Mouse (Mus musculus) cerebellum, adult 9-11 months (tissue): ENCODE data around the gene Olfr68.
"Not testable (repeated sequence)": the region's sequence is repeated elsewhere in the genome, so short reads cannot be mapped to it uniquely, and the experiment has no call there.

Source experiments
- DNase-seq: peaks from one replicate; pipeline ENCODE4 v3.0.0; 2022

Gene Olfr68

GRCm38 (mm10) chr7:103779598-103779997 lies at the start of gene Olfr68:
TSS of gene Olfr68 (minus strand) at chr7:103779698.
- DNase-seq = no peak

- no peak for DNase-seq
Observed at GRCm38 (mm10) chr7:103827808-103828207, 48.3 kb upstream of the Olfr68 start, which contains the start of gene Hbb-bs. TSS of gene Hbb-bs (minus strand) at chr7:103828096.

GRCm38 (mm10) chr7:103827139-103827538 lies 47.6 kb upstream of the Olfr68 start:
- DNase-seq = not testable (repeated sequence)

- no peak for DNase-seq
Observed at GRCm38 (mm10) chr7:103826255-103826887, 46.9 kb upstream of the Olfr68 start.

GRCm38 (mm10) chr7:103825536-103826254 lies 46.2 kb upstream of the Olfr68 start:
- DNase-seq = no peak

GRCm38 (mm10) chr7:103824597-103824996 lies 45.1 kb upstream of the Olfr68 start:
- DNase-seq = no peak

GRCm38 (mm10) chr7:103815085-103815484 lies 35.6 kb upstream of the Olfr68 start:
- not testable (repeated sequence) for DNase-seq

- DNase-seq = no peak
Observed at GRCm38 (mm10) chr7:103813766-103814165, 34.3 kb upstream of the Olfr68 start, which contains the start of gene Hbb-bt. TSS of gene Hbb-bt (minus strand) at chr7:103813996.

GRCm38 (mm10) chr7:103813152-103813551 lies 33.7 kb upstream of the Olfr68 start:
- DNase-seq = not testable (repeated sequence)

GRCm38 (mm10) chr7:103812174-103812573 lies 32.7 kb upstream of the Olfr68 start:
- no peak for DNase-seq

GRCm38 (mm10) chr7:103811223-103811845 lies 31.8 kb upstream of the Olfr68 start:
- DNase-seq = no peak

GRCm38 (mm10) chr7:103810746-103811145 lies 31.2 kb upstream of the Olfr68 start:
- DNase-seq = no peak

GRCm38 (mm10) chr7:103810296-103810695 lies 30.8 kb upstream of the Olfr68 start:
- no peak for DNase-seq

- DNase-seq = no peak
Observed at GRCm38 (mm10) chr7:103809801-103810155, 30.3 kb upstream of the Olfr68 start.

- no peak for DNase-seq
Observed at GRCm38 (mm10) chr7:103808971-103809800, 29.7 kb upstream of the Olfr68 start.

- not testable (repeated sequence) for DNase-seq
Observed at GRCm38 (mm10) chr7:103808120-103808519, 28.6 kb upstream of the Olfr68 start.

- no peak for DNase-seq
Observed at GRCm38 (mm10) chr7:103806856-103807255, 27.4 kb upstream of the Olfr68 start.

- no peak for DNase-seq
Observed at GRCm38 (mm10) chr7:103792669-103793388, 13.3 kb upstream of the Olfr68 start.

GRCm38 (mm10) chr7:103791721-103792120 lies 12.2 kb upstream of the Olfr68 start, which contains the start of gene Olfr67:
TSS of gene Olfr67 (minus strand) at chr7:103791821.
- no peak for DNase-seq

GRCm38 (mm10) chr7:103777652-103778051 lies 1.8 kb downstream of the Olfr68 start:
- not testable (repeated sequence) for DNase-seq

GRCm38 (mm10) chr7:103771494-103771893 lies 8.0 kb downstream of the Olfr68 start, which contains the start of gene Olfr69:
TSS of gene Olfr69 (minus strand) at chr7:103771594.
- DNase-seq = no peak

- DNase-seq = not testable (repeated sequence)
Observed at GRCm38 (mm10) chr7:103767687-103768086, 11.8 kb downstream of the Olfr68 start.
